Mouse (Mus musculus): ENCODE results near the gene Ripk3. TPM values are rescaled to one million over a fixed set of nuclear protein-coding genes. Genes with fewer than 3 reads are reported as not detected.

Gene Ripk3
- total RNA-seq, 1 experiment = 9.0 TPM

DNA sequence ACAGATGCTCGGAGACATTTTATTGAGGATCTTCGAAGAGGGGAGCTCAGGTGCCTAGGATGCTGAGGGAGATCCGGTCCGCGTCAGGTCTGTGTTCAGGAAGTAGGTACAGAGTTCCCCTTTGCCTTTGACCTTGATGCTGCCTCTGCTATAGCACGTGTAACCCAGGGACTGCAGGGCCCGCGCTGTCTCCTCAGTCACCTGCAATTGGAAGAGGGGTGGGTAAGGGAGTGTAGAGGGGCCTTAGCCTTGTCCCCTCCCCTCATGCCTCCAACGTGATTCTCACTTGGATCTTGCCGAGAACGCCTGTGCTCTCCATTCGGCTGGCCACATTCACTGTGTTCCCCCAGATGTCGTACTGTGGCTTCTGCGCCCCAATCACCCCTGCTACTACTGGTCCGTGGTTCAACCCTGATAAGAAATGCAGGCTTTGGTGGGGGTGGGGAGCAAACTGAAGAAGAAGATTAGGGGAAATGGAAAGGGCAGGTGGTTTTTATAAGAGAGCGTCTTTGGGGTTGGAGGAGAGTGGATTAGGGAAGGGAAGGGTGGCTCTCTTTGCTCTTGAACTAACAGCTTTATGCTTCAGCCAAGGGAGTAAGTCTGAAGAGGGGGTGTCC, 19.5 kb downstream of the Ripk3 start:
- in situ Hi-C loops (cut with MboI; ENCODE audit: low sequenced_read_pairs in 2 of 2, unreplicated experiment in 2 of 2) = no loop called here
- DNase-seq (ENCODE audit: low read depth, low spot score) = no peak
- no peaks in the 10 kb centered on the region for H3K36me3 ChIP-seq (ENCODE audit: control insufficient read depth, insufficient read depth, low read length, poor library complexity, severe bottlenecking)
- no peak overlapping the region for H3K4me3 ChIP-seq (ENCODE audit: insufficient read depth in 1 of 2, low read depth in 1 of 2, low read length in 2 of 2, poor library complexity in 1 of 2, severe bottlenecking in 1 of 2)
- no peaks in the 10 kb centered on the region for H3K9me3 ChIP-seq (ENCODE audit: control insufficient read depth, insufficient read depth, low read depth, low read length)
- TF ChIP-seq ZNF384 (IDR thresholded peaks at IDR 0.05; ENCODE audit: low read depth, low read length) (no peak), HCFC1 (IDR thresholded peaks at IDR 0.05; ENCODE audit: borderline replicate concordance, insufficient read depth, low read length) (no peak), CHD2 (IDR thresholded peaks at IDR 0.05; ENCODE audit: low read depth, low read length) (no peak), MAFK (IDR thresholded peaks at IDR 0.05; ENCODE audit: insufficient read depth, low read depth, low read length) (no peak), ZC3H11A (IDR thresholded peaks at IDR 0.05; ENCODE audit: borderline replicate concordance, low read depth, low read length) (no peak)
- no peak overlapping the region for H3K27ac ChIP-seq (ENCODE audit: insufficient read depth, low read depth, low read length, poor library complexity, severe bottlenecking)
- peaks cover 0 to 3% of the 10 kb centered on the region in 2 experiments; a peak in 1 of 4 replicates for H3K4me1 ChIP-seq (ENCODE audit: control insufficient read depth in 2 of 2, insufficient read depth in 2 of 2, low read length in 2 of 2, poor library complexity in 1 of 2)
- H3K9ac ChIP-seq (ENCODE audit: insufficient read depth, low read depth, low read length, poor library complexity, severe bottlenecking) = no peak overlapping the region

DNA sequence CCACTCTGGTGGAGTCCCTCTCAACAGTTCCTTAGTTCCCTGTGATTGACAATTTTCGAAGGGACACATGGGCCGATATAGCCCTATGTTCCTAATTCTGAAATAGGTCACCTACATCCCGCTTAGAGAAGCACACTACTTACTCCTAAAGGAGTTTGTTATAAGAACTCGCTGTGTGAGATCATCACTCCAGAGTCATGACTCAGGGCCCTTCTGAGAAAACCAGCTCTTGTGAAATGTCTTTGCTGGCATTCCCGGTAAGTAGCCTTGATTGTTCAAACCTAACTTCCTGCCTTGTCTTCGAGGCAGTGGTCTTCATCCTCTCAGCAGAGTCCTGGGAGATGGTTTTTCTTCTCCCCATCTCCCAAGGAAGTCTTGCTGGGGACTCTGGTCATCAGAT, 20.1 kb downstream of the Ripk3 start:
- H3K9ac ChIP-seq (ENCODE audit: insufficient read depth, low read depth, low read length, poor library complexity, severe bottlenecking) = no peak overlapping the region

DNA sequence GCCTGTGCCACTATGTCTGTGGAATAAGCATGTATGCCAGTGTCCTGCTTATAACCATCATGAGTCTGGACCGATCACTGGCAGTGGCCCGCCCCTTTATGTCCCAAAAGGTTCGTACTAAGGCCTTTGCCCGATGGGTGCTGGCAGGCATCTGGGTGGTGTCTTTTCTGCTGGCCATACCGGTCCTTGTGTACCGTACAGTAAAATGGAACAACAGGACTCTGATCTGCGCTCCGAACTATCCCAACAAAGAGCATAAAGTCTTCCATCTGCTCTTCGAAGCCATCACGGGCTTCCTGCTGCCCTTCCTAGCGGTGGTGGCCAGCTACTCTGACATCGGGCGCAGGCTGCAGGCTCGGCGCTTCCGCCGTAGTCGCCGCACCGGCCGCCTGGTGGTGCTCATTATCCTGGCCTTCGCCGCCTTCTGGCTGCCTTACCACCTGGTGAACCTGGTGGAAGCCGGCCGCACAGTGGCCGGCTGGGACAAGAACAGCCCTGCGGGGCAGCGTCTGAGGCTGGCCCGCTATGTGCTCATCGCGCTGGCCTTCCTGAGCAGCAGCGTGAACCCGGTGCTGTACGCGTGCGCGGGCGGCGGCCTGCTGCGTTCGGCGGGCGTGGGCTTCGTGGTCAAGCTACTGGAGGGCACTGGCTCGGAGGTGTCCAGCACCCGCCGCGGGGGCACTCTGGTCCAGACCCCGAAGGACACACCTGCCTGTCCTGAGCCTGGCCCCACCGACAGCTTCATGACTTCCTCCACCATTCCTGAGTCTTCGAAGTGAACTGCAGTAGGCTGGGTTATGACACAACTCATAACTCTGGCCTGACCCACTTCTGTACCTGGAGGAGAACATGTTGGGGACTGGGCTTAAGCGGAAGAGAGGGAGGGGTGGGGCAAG, 20.9 kb downstream of the Ripk3 start:
- Histone ChIP-seq H3K9ac (ENCODE audit: insufficient read depth, low read depth, low read length, poor library complexity, severe bottlenecking) (peak overlapping the region; percentile 17; the same call in 1 of the 2 replicates), H3K4me3 (ENCODE audit: insufficient read depth in 1 of 2, low read depth in 1 of 2, low read length in 2 of 2, poor library complexity in 1 of 2, severe bottlenecking in 1 of 2) (peak overlapping the region; percentile 31 to 52; a peak in 3 of 4 replicates), H3K36me3 (ENCODE audit: control insufficient read depth, insufficient read depth, low read length, poor library complexity, severe bottlenecking) (no peaks in the 10 kb centered on the region), H3K4me1 (ENCODE audit: control insufficient read depth in 2 of 2, insufficient read depth in 2 of 2, low read length in 2 of 2, poor library complexity in 1 of 2) (peaks cover 0 to 3% of the 10 kb centered on the region in 2 experiments; a peak in 1 of 4 replicates), H3K9me3 (ENCODE audit: control insufficient read depth, insufficient read depth, low read depth, low read length) (no peaks in the 10 kb centered on the region), H3K27ac (ENCODE audit: insufficient read depth, low read depth, low read length, poor library complexity, severe bottlenecking) (no peak overlapping the region)
- in situ Hi-C loops (cut with MboI; ENCODE audit: low sequenced_read_pairs in 2 of 2, unreplicated experiment in 2 of 2) = no loop called here
- TF ChIP-seq CHD2 (IDR thresholded peaks at IDR 0.05; ENCODE audit: low read depth, low read length) = no peak
- no peak for TF ChIP-seq HCFC1 (IDR thresholded peaks at IDR 0.05; ENCODE audit: borderline replicate concordance, insufficient read depth, low read length)
- no peak for TF ChIP-seq ZC3H11A (IDR thresholded peaks at IDR 0.05; ENCODE audit: borderline replicate concordance, low read depth, low read length)
- no peak for TF ChIP-seq ZNF384 (IDR thresholded peaks at IDR 0.05; ENCODE audit: low read depth, low read length)
- TF ChIP-seq MAFK (IDR thresholded peaks at IDR 0.05; ENCODE audit: insufficient read depth, low read depth, low read length) = no peak
- no peak for DNase-seq (ENCODE audit: low read depth, low spot score)

More for the DNA sequence above, 20.1 kb downstream of the Ripk3 start:
- TF ChIP-seq ZC3H11A (IDR thresholded peaks at IDR 0.05; ENCODE audit: borderline replicate concordance, low read depth, low read length) = no peak
- TF ChIP-seq HCFC1 (IDR thresholded peaks at IDR 0.05; ENCODE audit: borderline replicate concordance, insufficient read depth, low read length) = no peak
- TF ChIP-seq MAFK (IDR thresholded peaks at IDR 0.05; ENCODE audit: insufficient read depth, low read depth, low read length) = no peak
- TF ChIP-seq ZNF384 (IDR thresholded peaks at IDR 0.05; ENCODE audit: low read depth, low read length) = no peak
- no peak for TF ChIP-seq CHD2 (IDR thresholded peaks at IDR 0.05; ENCODE audit: low read depth, low read length)
- H3K27ac ChIP-seq (ENCODE audit: insufficient read depth, low read depth, low read length, poor library complexity, severe bottlenecking) = no peak overlapping the region
- no peak overlapping the region for H3K4me3 ChIP-seq (ENCODE audit: insufficient read depth in 1 of 2, low read depth in 1 of 2, low read length in 2 of 2, poor library complexity in 1 of 2, severe bottlenecking in 1 of 2)
- no peaks in the 10 kb centered on the region for H3K9me3 ChIP-seq (ENCODE audit: control insufficient read depth, insufficient read depth, low read depth, low read length)
- in situ Hi-C loops (cut with MboI; ENCODE audit: low sequenced_read_pairs in 2 of 2, unreplicated experiment in 2 of 2) = no loop called here
- H3K4me1 ChIP-seq (ENCODE audit: control insufficient read depth in 2 of 2, insufficient read depth in 2 of 2, low read length in 2 of 2, poor library complexity in 1 of 2) = peaks cover 0 to 3% of the 10 kb centered on the region in 2 experiments; a peak in 1 of 4 replicates
- H3K36me3 ChIP-seq (ENCODE audit: control insufficient read depth, insufficient read depth, low read length, poor library complexity, severe bottlenecking) = no peaks in the 10 kb centered on the region
- no peak for DNase-seq (ENCODE audit: low read depth, low spot score)

DNA sequence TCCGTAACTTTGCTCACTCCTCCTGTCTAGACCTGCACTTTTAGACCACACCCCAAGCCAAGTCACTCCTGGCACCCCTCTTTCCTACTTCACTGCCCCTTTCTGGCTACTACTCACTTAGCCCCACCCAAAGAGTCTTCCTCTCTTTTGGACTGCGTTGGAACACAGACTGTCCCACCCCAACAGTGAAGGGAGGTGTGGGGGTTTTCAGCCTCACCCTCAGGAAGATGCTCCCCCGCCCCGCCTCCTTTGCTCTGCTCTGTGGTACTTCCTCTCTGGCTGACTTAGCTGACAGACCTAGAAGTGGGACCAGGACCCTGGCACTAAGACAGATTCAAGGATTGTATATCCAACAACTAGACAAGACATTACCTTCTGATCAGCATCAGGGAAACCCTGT, 23.0 kb downstream of the Ripk3 start, which contains the start of gene Ltb4r1:
Gene Ltb4r1, plus strand, starts transcription at position 267 of the 400 bp plus-strand sequence.
- DNase-seq (ENCODE audit: low read depth, low spot score) = no peak
- TF ChIP-seq MAFK (IDR thresholded peaks at IDR 0.05; ENCODE audit: insufficient read depth, low read depth, low read length) (no peak), HCFC1 (IDR thresholded peaks at IDR 0.05; ENCODE audit: borderline replicate concordance, insufficient read depth, low read length) (no peak), ZC3H11A (IDR thresholded peaks at IDR 0.05; ENCODE audit: borderline replicate concordance, low read depth, low read length) (no peak), CHD2 (IDR thresholded peaks at IDR 0.05; ENCODE audit: low read depth, low read length) (no peak)
- H3K27ac ChIP-seq (ENCODE audit: insufficient read depth, low read depth, low read length, poor library complexity, severe bottlenecking) = no peak within 1 kb of the TSS
- in situ Hi-C loops (cut with MboI; ENCODE audit: low sequenced_read_pairs in 2 of 2, unreplicated experiment in 2 of 2) = no loop called here
- no peaks in the 10 kb centered on the region for H3K9me3 ChIP-seq (ENCODE audit: control insufficient read depth, insufficient read depth, low read depth, low read length)
- no peaks in the 10 kb centered on the region for H3K36me3 ChIP-seq (ENCODE audit: control insufficient read depth, insufficient read depth, low read length, poor library complexity, severe bottlenecking)
- no peak within 1 kb of the TSS for H3K4me3 ChIP-seq (ENCODE audit: insufficient read depth in 1 of 2, low read depth in 1 of 2, low read length in 2 of 2, poor library complexity in 1 of 2, severe bottlenecking in 1 of 2)
- H3K9ac ChIP-seq (ENCODE audit: insufficient read depth, low read depth, low read length, poor library complexity, severe bottlenecking) = no peak within 1 kb of the TSS
- peaks cover 0 to 7% of the 10 kb centered on the region in 2 experiments; a peak in 1 of 4 replicates for H3K4me1 ChIP-seq (ENCODE audit: control insufficient read depth in 2 of 2, insufficient read depth in 2 of 2, low read length in 2 of 2, poor library complexity in 1 of 2)

Data from ES-E14 (cell line).